Mouse (Mus musculus) intestine, postnatal 0 days (tissue): ENCODE results near the gene Hoxd1. TPM values are rescaled to one million over a fixed set of nuclear protein-coding genes. Genes with fewer than 3 reads are reported as not detected.

Source experiments
- ATAC-seq: fragments of 200-750 bp; cut with Nextera tagmentation; 2 replicates; pipeline ENCODE4 v1.8.0; 2017; ENCODE audit warnings: mild to moderate bottlenecking, moderate TSS enrichment, moderate library complexity
- H3K27ac ChIP-seq: fragments of 300-500 bp; sonication (generic); 2 replicates; pipeline ENCODE4 v1.5.1; 2014; ENCODE audit warnings: mild to moderate bottlenecking, low read depth, low read length, moderate library complexity
- H3K27me3 ChIP-seq: fragments of 300-500 bp; sonication (generic); replicated peaks from 2 replicates; pipeline ENCODE4 v1.6.1; 2014; ENCODE audit warnings: low read length, mixed read lengths; ENCODE audit not compliant: control insufficient read depth, insufficient read depth
- H3K36me3 ChIP-seq: fragments of 300-500 bp; sonication (generic); 2 replicates; pipeline ENCODE4 v1.6.1; 2014; ENCODE audit warnings: mild to moderate bottlenecking, moderate library complexity; ENCODE audit not compliant: control insufficient read depth, insufficient read depth
- H3K4me1 ChIP-seq: fragments of 300-500 bp; sonication (generic); replicated peaks from 2 replicates; pipeline ENCODE4 v1.6.1; 2014; ENCODE audit warnings: antibody characterized with exemption, low read length, mixed read lengths; ENCODE audit not compliant: control insufficient read depth, insufficient read depth
- H3K4me2 ChIP-seq: fragments of 300-500 bp; sonication (generic); replicated peaks from 2 replicates; pipeline ENCODE4 v1.6.1; 2014; ENCODE audit warnings: low read depth, mild to moderate bottlenecking, moderate library complexity
- H3K4me3 ChIP-seq: fragments of 300-500 bp; sonication (generic); 2 replicates; pipeline ENCODE4 v1.5.1; 2014; ENCODE audit warnings: low read depth, low read length
- H3K9ac ChIP-seq: fragments of 300-500 bp; sonication (generic); 2 replicates; pipeline ENCODE4 v1.6.1; 2014; ENCODE audit warnings: mild to moderate bottlenecking, low read depth, low read length
- H3K9me3 ChIP-seq: fragments of 300-500 bp; sonication (generic); 2 replicates; pipeline ENCODE4 v1.6.1; 2016; ENCODE audit warnings: mixed run types; ENCODE audit not compliant: control insufficient read depth
- CTCF ChIP-seq: sonication (generic); IDR thresholded peaks from 2 replicates; pipeline ENCODE4 v1.5.1; 2016; ENCODE audit warnings: low read depth, mild to moderate bottlenecking, control low read depth, antibody characterized with exemption, moderate library complexity
- WGBS: fragments of 180-500 bp; shearing (Covaris S2); extraction: QIAGEN DNeasy Blood & Tissue Kit; methylation state at CpG from one replicate; pipeline ENCODE4 v1.1.7; 2014; 5-methylcytosine and 5-hydroxymethylcytosine counted together
- polyA plus RNA-seq: library from polyadenylated mRNA; unstranded; fragments of >200 nt; fragmentation: Nextera tagmentation; extraction: Ambion mirVana; gene quantifications from 2 replicates; pipeline ENCODE4 v1.2.1, GENCODE M21; 2015

Hoxd1 gene
- polyA plus RNA-seq, 1 experiment from 2014 or later, result not detected

DNA sequence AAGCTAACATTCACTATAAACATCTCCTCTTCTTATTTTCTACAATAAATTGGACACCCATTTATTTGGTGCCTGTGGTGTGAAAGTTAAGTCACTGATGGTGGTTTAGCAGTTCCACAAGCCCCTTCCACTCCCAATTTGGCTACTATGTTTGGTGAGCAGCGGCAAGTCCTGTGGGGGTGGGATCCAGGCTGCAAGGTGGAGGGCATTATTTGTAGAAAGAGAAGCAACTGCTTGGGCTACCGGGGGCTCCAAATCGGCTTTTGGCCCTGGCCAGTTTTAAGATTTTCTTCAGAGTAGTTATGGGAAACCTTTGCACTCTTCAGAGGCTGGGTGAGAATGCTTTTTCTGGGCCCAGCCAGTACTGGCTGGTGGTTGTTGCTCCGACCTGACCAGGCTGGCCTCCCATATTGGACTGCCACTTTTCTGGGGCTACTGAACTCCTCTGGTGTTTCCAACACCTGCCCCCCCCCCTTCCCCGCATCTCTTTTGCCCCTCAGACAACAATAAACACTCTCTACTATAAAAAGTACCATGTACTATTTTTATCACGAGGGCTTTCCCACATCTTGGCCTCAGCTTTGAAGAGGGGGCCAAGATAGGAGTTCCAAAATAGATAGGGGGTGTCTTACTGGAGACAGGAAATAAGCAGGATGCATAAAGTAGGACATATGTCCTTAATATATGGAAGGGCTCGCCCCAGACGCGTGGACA is 30.8 kb upstream of the Hoxd1 start:
- WGBS, result 33% methylated on average over 9 of the region's 9 CpGs
- Histone ChIP-seq H3K4me2 (no peak overlapping the region), H3K4me3 (no peak overlapping the region), H3K4me1 (no peaks in the 10 kb centered on the region), H3K27me3 (peaks cover 91% of the 10 kb centered on the region), H3K36me3 (peaks cover 6% of the 10 kb centered on the region; the same call in 1 of the 2 replicates), H3K9ac (no peak overlapping the region), H3K27ac (no peak overlapping the region), H3K9me3 (no peaks in the 10 kb centered on the region)
- TF ChIP-seq CTCF, result no peak
- no peak for ATAC-seq

DNA sequence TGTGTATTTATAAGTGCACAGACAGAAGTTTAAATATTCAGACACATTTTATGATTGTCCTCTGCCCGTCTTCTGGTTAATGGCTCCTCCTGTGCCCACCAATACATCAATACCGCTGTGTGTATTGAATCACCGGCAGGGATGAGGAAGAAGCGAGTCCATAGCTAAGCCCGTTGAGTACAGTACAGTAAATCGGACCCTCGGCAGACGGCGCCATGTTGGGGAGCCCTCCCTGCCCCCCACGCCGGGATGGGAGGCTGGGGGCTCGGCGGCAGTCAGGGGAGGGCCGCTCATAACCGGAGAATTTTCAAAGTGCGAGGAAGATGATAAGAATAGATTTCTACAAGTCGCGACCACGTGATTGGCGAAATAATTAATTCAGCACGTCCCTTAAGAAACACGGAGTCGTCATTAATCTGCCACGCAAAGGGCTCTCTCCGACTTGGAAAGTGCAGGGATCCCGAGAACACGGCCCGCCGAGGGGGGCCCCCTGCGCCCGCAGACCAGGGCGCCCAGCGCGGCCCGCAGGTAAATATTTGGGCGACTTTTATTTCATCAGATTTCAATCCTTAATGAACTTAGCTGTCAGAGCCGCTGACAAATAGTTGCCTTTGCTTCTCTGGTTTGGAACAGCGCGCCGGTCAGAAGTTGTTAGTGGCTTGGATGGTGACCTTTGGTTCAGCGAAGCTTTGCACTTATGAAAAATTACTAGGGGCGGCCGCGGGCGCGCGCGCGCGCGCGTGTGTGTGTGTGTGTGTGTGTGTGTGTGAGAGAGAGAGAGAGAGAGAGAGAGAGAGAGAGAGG is 30.1 kb upstream of the Hoxd1 start:
- no peaks in the 10 kb centered on the region for H3K4me1 ChIP-seq

DNA sequence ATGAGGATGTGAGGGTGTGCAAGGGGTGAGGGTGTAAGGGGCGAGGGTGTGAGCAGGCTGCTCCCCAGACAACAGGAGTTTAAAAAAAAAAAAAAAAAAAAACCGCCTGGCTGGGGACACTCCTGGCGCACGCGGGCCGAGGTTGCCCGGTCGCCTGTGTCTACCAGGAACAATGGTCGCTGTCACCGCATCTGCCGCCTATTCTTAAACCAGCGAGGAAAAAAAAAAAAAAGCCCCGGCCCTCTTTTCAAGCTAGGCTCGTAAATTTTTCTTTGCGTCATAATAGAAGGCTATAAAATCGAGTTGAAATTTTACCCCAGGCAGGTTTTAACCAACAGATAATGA is 29.5 kb upstream of the Hoxd1 start:
- WGBS, result 5% methylated on average over 16 of the region's 16 CpGs
- Histone ChIP-seq H3K36me3 (peaks cover 3% of the 10 kb centered on the region; the same call in 1 of the 2 replicates), H3K4me3 (peak overlapping the region; percentile 30), H3K27me3 (peaks cover 92% of the 10 kb centered on the region), H3K4me1 (no peaks in the 10 kb centered on the region), H3K4me2 (peak overlapping the region; percentile 65), H3K9me3 (no peaks in the 10 kb centered on the region), H3K9ac (no peak overlapping the region), H3K27ac (no peak overlapping the region)
- no peak for ATAC-seq
- TF ChIP-seq CTCF, result no peak

More for the DNA sequence above, 30.1 kb upstream of the Hoxd1 start:
- no peak overlapping the region for H3K27ac ChIP-seq
- peaks cover 92% of the 10 kb centered on the region for H3K27me3 ChIP-seq
- peak overlapping the region; percentile 65 for H3K4me2 ChIP-seq
- H3K9me3 ChIP-seq, result no peaks in the 10 kb centered on the region
- no peak for TF ChIP-seq CTCF
- WGBS, result 3% methylated on average over 52 of the region's 52 CpGs
- no peak for ATAC-seq
- H3K9ac ChIP-seq, result no peak overlapping the region
- H3K4me3 ChIP-seq, result peak overlapping the region; percentile 30
- peaks cover 3% of the 10 kb centered on the region; the same call in 1 of the 2 replicates for H3K36me3 ChIP-seq

DNA sequence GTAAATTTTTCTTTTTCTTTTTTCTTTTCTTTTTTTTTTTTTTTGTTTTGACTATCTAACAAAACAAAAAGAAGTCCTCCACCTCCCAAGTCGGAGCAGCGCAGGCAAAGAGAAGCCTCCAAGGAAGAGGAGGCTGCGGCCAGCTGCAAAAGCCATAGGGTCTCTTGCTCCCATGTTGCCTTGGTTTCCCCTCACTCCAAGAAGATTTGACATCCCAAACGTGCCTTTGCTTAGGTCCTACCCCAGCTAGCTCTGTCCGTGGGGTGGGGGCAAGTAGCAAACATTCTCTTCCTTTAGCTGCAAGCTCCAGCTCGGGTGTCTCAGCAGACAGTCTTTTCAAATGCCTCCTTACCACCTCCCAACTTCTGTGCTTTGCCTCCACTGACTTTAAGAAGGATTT is 29.0 kb upstream of the Hoxd1 start:
- no peak for ATAC-seq
- 17% methylated on average over 6 of the region's 6 CpGs for WGBS
- H3K4me3 ChIP-seq, result peak overlapping the region; percentile 30
- no peaks in the 10 kb centered on the region; the same call in 1 of the 2 replicates for H3K36me3 ChIP-seq
- no peak overlapping the region for H3K9ac ChIP-seq
- no peak for TF ChIP-seq CTCF
- peaks cover 92% of the 10 kb centered on the region for H3K27me3 ChIP-seq
- no peaks in the 10 kb centered on the region for H3K9me3 ChIP-seq
- H3K27ac ChIP-seq, result no peak overlapping the region
- no peaks in the 10 kb centered on the region for H3K4me1 ChIP-seq
- peak overlapping the region; percentile 65; the same call in 1 of the 2 replicates for H3K4me2 ChIP-seq

DNA sequence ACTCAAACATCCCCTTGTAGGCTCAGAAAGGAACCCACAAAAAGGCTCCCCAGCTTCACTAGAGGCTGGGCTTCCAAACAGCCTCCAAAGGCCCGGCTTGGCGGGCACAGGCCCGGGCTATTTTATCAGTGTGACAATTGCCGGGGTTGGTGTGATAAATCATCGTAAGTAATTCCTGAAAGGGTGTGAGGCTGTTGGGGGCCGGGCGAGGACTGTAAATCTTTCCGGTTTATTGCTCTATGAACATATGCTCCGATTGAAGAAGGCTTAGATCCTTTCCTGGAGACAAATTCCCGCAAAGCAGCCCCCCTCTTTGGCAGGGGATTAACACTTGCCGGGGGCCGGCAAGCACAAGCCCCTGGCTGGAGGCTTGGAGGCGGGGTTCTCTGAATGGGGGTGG is 28.3 kb upstream of the Hoxd1 start:
- 16% methylated on average over 13 of the region's 13 CpGs for WGBS
- H3K9ac ChIP-seq, result no peak overlapping the region

DNA sequence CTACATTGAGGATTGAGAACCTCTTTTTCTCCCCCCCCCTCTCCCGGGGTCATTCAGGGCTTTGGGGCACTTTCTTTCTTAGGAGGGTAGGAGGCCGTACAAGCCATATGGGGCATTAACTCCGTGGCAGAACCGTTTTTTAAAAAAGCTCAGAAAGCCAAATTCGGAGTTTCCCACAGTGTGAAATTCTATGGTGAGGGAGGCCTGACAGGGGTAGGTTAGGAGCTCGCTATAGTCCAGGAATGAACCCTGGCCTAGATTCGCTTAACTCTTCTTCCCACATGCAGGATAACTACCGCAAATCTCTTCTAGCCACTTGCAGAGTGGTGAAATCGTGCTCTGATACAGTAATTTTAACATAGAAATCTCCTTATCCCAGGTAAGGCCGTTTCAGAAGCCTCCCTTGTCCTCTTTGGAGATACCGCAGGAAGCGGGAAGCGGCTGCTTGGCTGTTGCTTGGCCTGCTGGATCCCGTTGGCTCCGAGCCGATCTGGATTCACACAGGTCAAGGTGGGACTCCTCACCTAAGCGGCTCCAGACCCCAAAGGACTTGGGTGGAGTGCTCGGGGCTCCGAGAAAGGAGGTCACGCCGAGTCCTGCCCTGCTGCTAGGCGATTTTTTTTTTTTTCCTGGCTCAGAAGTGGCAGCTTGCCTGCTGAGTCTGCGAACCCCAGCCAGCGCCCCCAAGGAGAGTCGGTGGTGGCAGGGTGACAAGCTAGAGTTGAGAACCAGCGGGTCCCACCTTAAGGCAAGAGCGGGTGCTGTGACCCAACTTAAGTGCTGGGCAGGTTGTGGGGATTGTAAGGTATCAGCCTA is 27.6 kb upstream of the Hoxd1 start:
- H3K4me2 ChIP-seq, result peak overlapping the region; percentile 17; the same call in 1 of the 2 replicates
- ATAC-seq, result no peak
- H3K36me3 ChIP-seq, result no peaks in the 10 kb centered on the region; the same call in 1 of the 2 replicates
- H3K9ac ChIP-seq, result no peak overlapping the region
- no peaks in the 10 kb centered on the region for H3K4me1 ChIP-seq
- no peak for TF ChIP-seq CTCF
- 31% methylated on average over 27 of the region's 27 CpGs for WGBS
- peak overlapping the region; percentile 7; the same call in 1 of the 2 replicates for H3K27ac ChIP-seq
- peak overlapping the region; percentile 7; the same call in 1 of the 2 replicates for H3K4me3 ChIP-seq
- H3K27me3 ChIP-seq, result peaks cover 95% of the 10 kb centered on the region
- no peaks in the 10 kb centered on the region for H3K9me3 ChIP-seq

More for the DNA sequence above, 28.3 kb upstream of the Hoxd1 start:
- ATAC-seq, result no peak
- Histone ChIP-seq H3K4me3 (no peak overlapping the region), H3K4me2 (peak overlapping the region; percentile 17; the same call in 1 of the 2 replicates), H3K27ac (no peak overlapping the region), H3K36me3 (no peaks in the 10 kb centered on the region; the same call in 1 of the 2 replicates), H3K4me1 (no peaks in the 10 kb centered on the region), H3K27me3 (peaks cover 93% of the 10 kb centered on the region), H3K9me3 (no peaks in the 10 kb centered on the region)
- TF ChIP-seq CTCF, result no peak
